Mouse (Mus musculus): ENCODE measurements around the gene Slc8b1.

DNA sequence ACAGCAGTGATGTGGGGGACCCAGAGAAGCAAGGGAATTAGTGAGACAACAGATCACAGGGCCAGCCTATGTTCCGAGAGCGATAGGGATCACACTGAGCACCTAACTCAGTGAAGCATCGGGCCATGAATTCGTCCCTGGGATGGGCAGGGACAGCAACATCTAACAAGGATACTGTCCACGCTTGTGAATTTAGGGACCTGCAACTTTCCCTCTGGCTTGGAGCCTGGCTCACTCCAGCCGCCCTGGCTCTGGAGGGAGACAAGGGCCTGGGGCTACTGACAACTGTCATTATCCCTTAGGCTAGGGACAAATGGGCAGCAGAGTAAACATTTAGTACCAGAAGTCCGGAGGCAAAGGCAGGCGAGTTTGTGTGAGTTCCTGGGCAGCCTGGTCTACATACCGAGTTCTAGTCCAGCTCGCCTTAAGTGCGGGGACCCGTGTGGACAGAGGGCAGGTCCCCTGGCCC, 8.3 kb upstream of the Slc8b1 start:
- no peak for TF ChIP-seq EP300 (IDR thresholded peaks at IDR 0.05; ENCODE audit: low read length)
- no peak for TF ChIP-seq JUND (conservative IDR thresholded peaks at IDR 0.05; ENCODE audit: low read depth, low read length)
- no peak for TF ChIP-seq CTCF (conservative IDR thresholded peaks at IDR 0.05 in 1 of 2, IDR thresholded peaks at IDR 0.05 in 1 of 2; ENCODE audit: low read depth in 2 of 2, low read length in 2 of 2)
- TF ChIP-seq NRF1 (IDR thresholded peaks at IDR 0.05; ENCODE audit: low read depth, low read length): no peak
